Mouse (Mus musculus) testis, adult 2 months (tissue): ENCODE data around the gene Zmym1.

Source experiments
- CTCF ChIP-seq: fragments of 200-500 bp; IDR thresholded peaks from 2 replicates; pipeline ENCODE4 v1.5.1; 2012; ENCODE audit warnings: low read depth, mild to moderate bottlenecking, inconsistent platforms, low read length, moderate library complexity; ENCODE audit not compliant: control insufficient read depth, insufficient read depth, insufficient replicate concordance
- POLR2A ChIP-seq: fragments of 200-500 bp; IDR thresholded peaks from 2 replicates; pipeline ENCODE4 v1.6.1; 2012; ENCODE audit warnings: low read depth, mild to moderate bottlenecking, inconsistent platforms, low read length, moderate library complexity; ENCODE audit not compliant: control insufficient read depth

GRCm38 (mm10) chr4:127037908-127038827 is 22.8 kb downstream of the Zmym1 start:
- TF ChIP-seq CTCF (no peak), POLR2A (no peak)
